Mouse (Mus musculus): ENCODE measurements around the gene Trdmt1.

Gene Trdmt1

GRCm38 (mm10) chr2:13557145-13558030 lies 12.9 kb upstream of the Trdmt1 start:
- no peak for DNase-seq

GRCm38 (mm10) chr2:13556239-13556638 lies 11.8 kb upstream of the Trdmt1 start:
- DNase-seq, result no peak

GRCm38 (mm10) chr2:13553966-13554365 lies 9.5 kb upstream of the Trdmt1 start:
- no peak for DNase-seq

GRCm38 (mm10) chr2:13548749-13549148 lies 4.3 kb upstream of the Trdmt1 start:
- DNase-seq, result no peak

GRCm38 (mm10) chr2:13543519-13544124 lies 846 bp downstream of the Trdmt1 start:
- no peak for DNase-seq

GRCm38 (mm10) chr2:13539860-13540259 lies 4.6 kb downstream of the Trdmt1 start:
- DNase-seq, result no peak

- DNase-seq, result no peak
These were observed 5.6 kb downstream of the Trdmt1 start for GRCm38 (mm10) chr2:13538704-13539377.

- no peak for DNase-seq
These were observed 6.2 kb downstream of the Trdmt1 start for GRCm38 (mm10) chr2:13538258-13538657.

GRCm38 (mm10) chr2:13537733-13538132 lies 6.7 kb downstream of the Trdmt1 start:
- peak in 1 of 2 experiments; percentile 15 for DNase-seq

GRCm38 (mm10) chr2:13536747-13537146 lies 7.7 kb downstream of the Trdmt1 start:
- DNase-seq, result no peak

GRCm38 (mm10) chr2:13530639-13531038 lies 13.8 kb downstream of the Trdmt1 start:
- DNase-seq, result no peak

- no peak for DNase-seq
These were observed 15.1 kb downstream of the Trdmt1 start for GRCm38 (mm10) chr2:13529253-13529933.

GRCm38 (mm10) chr2:13527531-13527930 lies 16.9 kb downstream of the Trdmt1 start:
- DNase-seq, result no peak

GRCm38 (mm10) chr2:13527125-13527524 lies 17.3 kb downstream of the Trdmt1 start:
- no peak for DNase-seq

GRCm38 (mm10) chr2:13526205-13526604 lies 18.3 kb downstream of the Trdmt1 start:
- DNase-seq, result no peak

GRCm38 (mm10) chr2:13523540-13524456 lies 20.7 kb downstream of the Trdmt1 start:
- DNase-seq, result no peak

- DNase-seq, result no peak
These were observed 22.4 kb downstream of the Trdmt1 start for GRCm38 (mm10) chr2:13522106-13522505.

- no peak for DNase-seq
These were observed 29.5 kb downstream of the Trdmt1 start for GRCm38 (mm10) chr2:13514949-13515348.

- no peak for DNase-seq
These were observed 41.8 kb downstream of the Trdmt1 start for GRCm38 (mm10) chr2:13502717-13503116.

- DNase-seq, result no peak
These were observed 42.9 kb downstream of the Trdmt1 start for GRCm38 (mm10) chr2:13501553-13501952.

- DNase-seq, result no peak
These were observed 44.0 kb downstream of the Trdmt1 start for GRCm38 (mm10) chr2:13500298-13500999.
